Mouse (Mus musculus) forebrain, embryonic 14.5 days (tissue): ENCODE data around the gene Actr3b. TPM values are rescaled to one million over a fixed set of nuclear protein-coding genes. Genes with fewer than 3 reads are reported as not detected.
"Not testable (repeated sequence)": the region's sequence is repeated elsewhere in the genome, so short reads cannot be mapped to it uniquely, and the experiment has no call there.

ENCODE experiments used
- ATAC-seq: fragments of 200-750 bp; cut with Nextera tagmentation; 2 replicates; pipeline ENCODE4 v1.8.0; 2017; ENCODE audit warnings: mild to moderate bottlenecking, moderate library complexity
- DNase-seq: peaks from one replicate; pipeline ENCODE4 v3.0.0-alpha.2; 2015; ENCODE audit warnings: low spot score
- H3K27ac ChIP-seq: fragments of 300-500 bp; sonication (generic); 2 replicates; pipeline ENCODE4 v1.5.1; 2014; ENCODE audit warnings: low read depth, mild to moderate bottlenecking, control low read depth, low read length, moderate library complexity
- H3K27me3 ChIP-seq: fragments of 300-500 bp; sonication (generic); replicated peaks from 2 replicates; pipeline ENCODE4 v1.6.1; 2014; ENCODE audit warnings: low read length, control low read depth, mixed read lengths; ENCODE audit not compliant: control insufficient read depth, insufficient read depth
- H3K36me3 ChIP-seq: fragments of 300-500 bp; sonication (generic); 2 replicates; pipeline ENCODE4 v1.6.1; 2014; ENCODE audit warnings: low read length, control low read depth; ENCODE audit not compliant: control insufficient read depth, insufficient read depth
- H3K4me1 ChIP-seq: fragments of 300-500 bp; sonication (generic); 2 replicates; pipeline ENCODE4 v1.6.1; 2014; ENCODE audit warnings: antibody characterized with exemption, low read length, control low read depth; ENCODE audit not compliant: control insufficient read depth, insufficient read depth
- H3K4me2 ChIP-seq: fragments of 300-500 bp; sonication (generic); 2 replicates; pipeline ENCODE4 v1.6.1; 2014; ENCODE audit warnings: mild to moderate bottlenecking, control low read depth, low read length
- H3K4me3 ChIP-seq: fragments of 300-500 bp; sonication (generic); 2 replicates; pipeline ENCODE4 v1.5.1; 2014; ENCODE audit warnings: low read depth, low read length, control low read depth
- H3K9ac ChIP-seq: fragments of 300-500 bp; sonication (generic); 2 replicates; pipeline ENCODE4 v1.6.1; 2014; ENCODE audit warnings: mild to moderate bottlenecking, low read length, control low read depth, moderate library complexity
- H3K9me3 ChIP-seq: fragments of 300-500 bp; sonication (generic); replicated peaks from 2 replicates; pipeline ENCODE4 v1.6.1; 2016; ENCODE audit warnings: low read length, control low read depth, mixed read lengths; ENCODE audit not compliant: control insufficient read depth
- WGBS: fragments of 180-500 bp; shearing (Covaris S2); extraction: QIAGEN DNeasy Blood & Tissue Kit; methylation state at CpG from one replicate; pipeline ENCODE4 v1.1.7; 2014; 5-methylcytosine and 5-hydroxymethylcytosine counted together
- polyA plus RNA-seq: library from polyadenylated mRNA; unstranded; fragments of >200 nt; fragmentation: Nextera tagmentation; extraction: Ambion mirVana; gene quantifications from 2 replicates; pipeline ENCODE4 v1.2.1, GENCODE M21; 2014

Gene Actr3b
- polyA plus RNA-seq, 1 experiment from 2014 or later = 48.6 TPM

- 88% methylated on average over 3 of the region's 3 CpGs for WGBS
- Histone ChIP-seq H3K27ac (no peak overlapping the region), H3K4me3 (no peak overlapping the region), H3K27me3 (no peaks in the 10 kb centered on the region), H3K4me1 (peaks cover 10% of the 10 kb centered on the region; the same call in 1 of the 2 replicates), H3K9me3 (no peaks in the 10 kb centered on the region), H3K36me3 (no peaks in the 10 kb centered on the region), H3K9ac (no peak overlapping the region), H3K4me2 (no peak overlapping the region)
- ATAC-seq = no peak
- no peak for DNase-seq
Observed at GRCm38 (mm10) chr5:25866201-25866600, 106.4 kb downstream of the Actr3b start.

- no peak overlapping the region for H3K4me2 ChIP-seq
- ATAC-seq = peak; percentile 60
- H3K36me3 ChIP-seq = no peaks in the 10 kb centered on the region
- WGBS = 34% methylated on average over 8 of the region's 8 CpGs
- 0 out of 2 replicates have a peak overlapping the region, but pooled peaks have one; percentile 17 for H3K9ac ChIP-seq
- 0 out of 2 replicates have a peak overlapping the region, but pooled peaks have one; percentile 21 for H3K27ac ChIP-seq
- H3K9me3 ChIP-seq = no peaks in the 10 kb centered on the region
- H3K27me3 ChIP-seq = no peaks in the 10 kb centered on the region
- DNase-seq = peak; percentile 54
- no peak overlapping the region for H3K4me3 ChIP-seq
- H3K4me1 ChIP-seq = peaks cover 10% of the 10 kb centered on the region; the same call in 1 of the 2 replicates
Observed at GRCm38 (mm10) chr5:25869880-25870279, 110.1 kb downstream of the Actr3b start.

GRCm38 (mm10) chr5:25870632-25871031 is 110.8 kb downstream of the Actr3b start:
- Histone ChIP-seq H3K9me3 (no peaks in the 10 kb centered on the region), H3K4me1 (peaks cover 10% of the 10 kb centered on the region; the same call in 1 of the 2 replicates), H3K27ac (no peak overlapping the region), H3K27me3 (no peaks in the 10 kb centered on the region), H3K9ac (no peak overlapping the region), H3K4me2 (no peak overlapping the region), H3K36me3 (no peaks in the 10 kb centered on the region), H3K4me3 (no peak overlapping the region)
- DNase-seq (no peak), ATAC-seq (no peak)
- 62% methylated on average over 3 of the region's 3 CpGs for WGBS

GRCm38 (mm10) chr5:25871342-25872023 is 111.7 kb downstream of the Actr3b start:
- Histone ChIP-seq H3K27ac (no peak overlapping the region), H3K9me3 (no peaks in the 10 kb centered on the region), H3K4me2 (no peak overlapping the region), H3K4me3 (no peak overlapping the region), H3K4me1 (peaks cover 10% of the 10 kb centered on the region; the same call in 1 of the 2 replicates), H3K27me3 (no peaks in the 10 kb centered on the region), H3K9ac (no peak overlapping the region), H3K36me3 (no peaks in the 10 kb centered on the region)
- 63% methylated on average over 12 of the region's 12 CpGs for WGBS
- DNase-seq (peak; percentile 71), ATAC-seq (peak; percentile 30)

DNA sequence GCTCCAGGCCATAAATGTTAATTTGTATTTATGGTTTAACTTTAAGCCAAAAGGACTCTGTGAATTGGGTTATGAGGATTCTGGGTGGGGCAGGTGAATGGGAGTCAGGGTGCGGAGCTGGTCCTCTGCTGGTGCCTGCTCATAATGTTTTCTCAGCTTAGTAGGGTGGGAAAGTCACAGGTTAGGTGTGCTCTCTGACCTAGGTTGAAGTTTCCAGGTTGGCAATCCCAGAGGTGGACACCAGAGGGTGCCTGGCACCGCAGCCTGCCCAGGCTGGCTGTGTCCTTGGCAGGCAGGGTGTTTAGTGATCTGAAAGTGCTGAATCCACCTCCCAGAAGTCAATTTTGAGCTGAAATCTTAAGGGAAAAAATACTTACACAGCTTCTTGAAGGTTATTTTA is 113.2 kb downstream of the Actr3b start:
- no peak overlapping the region for H3K9ac ChIP-seq
- no peaks in the 10 kb centered on the region for H3K36me3 ChIP-seq
- no peak overlapping the region for H3K4me3 ChIP-seq
- 70% methylated on average over 2 of the region's 2 CpGs for WGBS
- DNase-seq = no peak
- ATAC-seq = no peak
- H3K27ac ChIP-seq = no peak overlapping the region
- H3K4me1 ChIP-seq = peaks cover 10% of the 10 kb centered on the region; the same call in 1 of the 2 replicates
- H3K9me3 ChIP-seq = no peaks in the 10 kb centered on the region
- H3K27me3 ChIP-seq = no peaks in the 10 kb centered on the region
- no peak overlapping the region for H3K4me2 ChIP-seq

DNA sequence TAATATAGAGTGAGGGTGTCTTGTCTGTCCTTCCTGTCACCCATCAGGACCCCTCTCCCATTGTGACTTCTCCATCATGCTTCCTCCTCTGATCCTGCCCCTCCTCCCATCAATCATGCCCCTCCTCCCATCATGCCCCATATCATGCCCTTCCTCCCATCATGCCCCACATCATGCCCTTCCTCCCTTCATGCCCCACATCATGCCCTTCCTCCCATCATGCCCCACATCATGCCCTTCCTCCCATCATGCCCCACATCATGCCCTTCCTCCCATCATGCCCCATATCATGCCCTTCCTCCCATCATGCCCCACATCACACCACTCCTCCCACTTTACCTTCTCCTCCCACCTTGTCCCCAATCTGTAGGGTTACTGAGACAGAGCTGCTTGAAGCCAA is 116.1 kb downstream of the Actr3b start:
- ATAC-seq = not testable (repeated sequence)

DNA sequence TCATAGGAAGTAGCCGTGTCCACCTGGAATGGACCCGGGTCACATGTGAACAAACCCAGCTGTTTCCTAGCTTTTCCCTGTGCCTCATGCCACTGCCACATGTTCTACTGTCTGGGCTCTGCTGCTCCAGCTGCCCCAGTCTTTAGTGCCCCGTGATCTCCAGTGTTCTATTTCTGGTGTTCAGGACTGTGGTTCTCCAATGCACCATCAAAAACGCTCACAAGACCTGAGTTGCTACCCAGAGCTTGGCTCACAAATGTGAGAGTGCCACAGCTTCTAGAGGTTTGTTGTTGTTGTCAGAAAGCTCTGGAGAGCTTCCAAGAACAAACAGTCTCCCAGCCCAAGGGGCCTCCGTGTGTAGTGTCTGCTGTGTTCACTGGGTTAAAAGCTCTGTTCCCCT is 117.5 kb downstream of the Actr3b start:
- no peaks in the 10 kb centered on the region for H3K27me3 ChIP-seq
- no peak for ATAC-seq
- H3K4me2 ChIP-seq = no peak overlapping the region
- H3K9me3 ChIP-seq = no peaks in the 10 kb centered on the region
- DNase-seq = no peak
- H3K9ac ChIP-seq = no peak overlapping the region
- no peak overlapping the region for H3K27ac ChIP-seq
- no peak overlapping the region for H3K4me3 ChIP-seq
- 83% methylated on average over 5 of the region's 5 CpGs for WGBS
- no peaks in the 10 kb centered on the region for H3K4me1 ChIP-seq
- H3K36me3 ChIP-seq = no peaks in the 10 kb centered on the region

More for the DNA sequence above, 116.1 kb downstream of the Actr3b start:
- not testable (repeated sequence) for H3K9ac ChIP-seq, H3K4me3 ChIP-seq, H3K4me1 ChIP-seq, H3K4me2 ChIP-seq, H3K36me3 ChIP-seq, DNase-seq, H3K27me3 ChIP-seq, H3K27ac ChIP-seq, H3K9me3 ChIP-seq

- Histone ChIP-seq H3K36me3 (no peaks in the 10 kb centered on the region), H3K4me3 (no peak overlapping the region), H3K4me2 (no peak overlapping the region), H3K9me3 (no peaks in the 10 kb centered on the region), H3K4me1 (no peaks in the 10 kb centered on the region), H3K27me3 (no peaks in the 10 kb centered on the region), H3K9ac (no peak overlapping the region), H3K27ac (no peak overlapping the region)
- DNase-seq = no peak
- ATAC-seq = no peak
- 79% methylated on average over 3 of the region's 3 CpGs for WGBS
Observed at GRCm38 (mm10) chr5:25877996-25878395, 118.2 kb downstream of the Actr3b start.

DNA sequence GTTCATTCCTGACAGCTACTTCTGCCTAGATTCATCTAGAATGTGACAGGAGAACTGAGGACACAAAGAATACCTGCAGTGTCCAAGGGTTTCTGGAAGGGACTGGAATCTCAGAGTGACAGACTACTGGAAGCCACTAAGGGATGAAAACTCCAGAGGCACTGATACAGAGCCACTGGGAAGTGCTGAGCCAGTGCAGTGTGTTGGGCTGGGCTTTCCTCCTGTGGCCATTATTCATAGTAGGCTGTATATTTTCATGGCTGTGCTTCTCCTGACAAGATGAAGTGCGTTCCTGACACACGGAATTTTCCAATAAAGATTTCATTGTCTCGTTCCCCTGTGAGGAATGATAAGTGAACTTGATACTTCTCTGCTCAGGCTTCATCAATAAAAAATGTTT is 126.9 kb downstream of the Actr3b start:
- Histone ChIP-seq H3K9me3 (no peaks in the 10 kb centered on the region; the same call in 1 of the 2 replicates), H3K9ac (no peak overlapping the region), H3K4me1 (no peaks in the 10 kb centered on the region), H3K4me3 (no peak overlapping the region), H3K4me2 (no peak overlapping the region), H3K27ac (no peak overlapping the region), H3K36me3 (no peaks in the 10 kb centered on the region), H3K27me3 (no peaks in the 10 kb centered on the region)
- no peak for ATAC-seq
- WGBS = 82% methylated on average over 3 of the region's 3 CpGs
- DNase-seq = no peak
